Mouse (Mus musculus): ENCODE results near the gene Epha2.

DNA sequence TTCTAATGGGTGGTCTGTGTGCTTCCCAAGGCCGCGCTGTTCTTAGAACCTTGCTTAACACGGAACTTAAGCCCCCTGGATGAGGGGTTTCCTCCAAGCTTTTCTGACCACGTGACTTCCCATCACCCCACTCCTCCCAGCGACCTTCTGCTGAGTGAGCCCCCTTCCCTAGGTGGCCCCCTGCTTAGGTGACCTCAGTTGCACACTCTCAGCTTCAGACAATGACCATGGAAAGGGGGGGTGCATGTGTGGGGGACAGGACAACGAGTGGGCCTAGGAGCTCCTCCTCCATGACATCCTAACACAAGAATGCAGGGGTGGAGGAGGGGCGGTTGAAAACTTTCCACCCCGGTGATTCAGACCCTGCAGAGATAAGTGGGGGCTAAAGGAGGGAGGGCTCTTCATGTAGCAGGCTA, 9.2 kb downstream of the Epha2 start:
- no peak for TF ChIP-seq CTCF (IDR thresholded peaks at IDR 0.05; ENCODE audit: insufficient read depth, low read depth, low read length)
- no peak for TF ChIP-seq POLR2A (IDR thresholded peaks at IDR 0.05; ENCODE audit: insufficient read depth, low read depth, low read length)
